Mouse (Mus musculus) olfactory bulb, adult 2 months (tissue): ENCODE measurements around the gene Spats1.

Experiments used
- CTCF ChIP-seq: fragments of 200-500 bp; IDR thresholded peaks from 2 replicates; pipeline ENCODE4 v1.5.1; 2012; ENCODE audit warnings: low read depth, mild to moderate bottlenecking, low read length, moderate library complexity; ENCODE audit not compliant: insufficient read depth
- POLR2A ChIP-seq: fragments of 200-500 bp; IDR thresholded peaks from 2 replicates; pipeline ENCODE4 v1.6.1; 2012; ENCODE audit warnings: mild to moderate bottlenecking, low read depth, low read length, moderate library complexity; ENCODE audit not compliant: insufficient read depth

DNA sequence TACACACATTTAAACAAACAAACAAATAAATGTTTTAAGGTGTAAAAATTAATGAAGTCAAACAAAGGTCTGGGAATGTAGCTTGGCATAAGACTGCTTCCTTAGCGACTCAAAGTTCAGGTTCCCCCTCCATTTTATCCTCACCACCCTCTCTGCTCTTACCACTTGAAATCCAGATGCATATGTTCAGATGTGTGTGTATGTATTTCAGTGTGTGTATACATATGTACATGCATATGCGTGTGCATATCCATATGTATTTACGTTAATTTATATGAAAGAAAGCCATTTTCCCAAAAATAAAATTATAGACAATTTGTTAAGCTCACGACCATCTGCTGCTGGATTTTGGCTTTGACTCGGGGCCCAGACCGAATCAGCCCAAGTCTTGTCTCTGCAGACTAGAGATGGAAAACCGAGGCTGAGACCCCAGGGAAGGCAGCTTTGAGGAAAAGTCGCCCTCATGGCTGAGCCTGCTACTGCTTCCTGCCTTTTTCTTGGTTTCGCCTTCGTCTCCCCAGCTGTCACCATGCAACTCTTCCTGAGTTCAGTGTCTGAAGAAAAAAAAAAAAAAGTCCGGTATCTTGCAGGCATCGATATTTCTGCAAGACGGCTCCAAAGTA lies 15.4 kb upstream of the Spats1 start:
- no peak for TF ChIP-seq CTCF
- TF ChIP-seq POLR2A, result no peak
